Mouse (Mus musculus) naive thymus-derived CD4-positive, alpha-beta T cell, adult 2 months (primary cell): ENCODE measurements at regions not wholly inside any gene's neighbourhood (a gene's known extent, or its start where the extent isn't known, plus 50 kb on each side); places are given as distances from the start of the nearest gene placed in this dataset.

Source experiments
- DNase-seq: peaks from one replicate; pipeline ENCODE4 v3.0.0-alpha.2; 2011; ENCODE audit warnings: low read depth

GRCm38 (mm10) chr8:8562268-8562667, 98.8 kb downstream of the Efnb2 start:
- DNase-seq: no peak

- DNase-seq: no peak
These were observed 103.0 kb downstream of the Efnb2 start for GRCm38 (mm10) chr8:8558050-8558449.

GRCm38 (mm10) chr8:8556152-8556551, 104.9 kb downstream of the Efnb2 start:
- no peak for DNase-seq

- no peak for DNase-seq
These were observed 106.4 kb downstream of the Efnb2 start for GRCm38 (mm10) chr8:8554691-8555090.

- DNase-seq: no peak
These were observed 108.3 kb downstream of the Efnb2 start for GRCm38 (mm10) chr8:8552779-8553178.

GRCm38 (mm10) chr8:8536626-8537025, 124.4 kb downstream of the Efnb2 start:
- DNase-seq: no peak

GRCm38 (mm10) chr8:8534787-8535186, 126.3 kb downstream of the Efnb2 start:
- no peak for DNase-seq

GRCm38 (mm10) chr8:8532907-8533306, 128.1 kb downstream of the Efnb2 start:
- no peak for DNase-seq

GRCm38 (mm10) chr8:8530540-8530939, 130.5 kb downstream of the Efnb2 start:
- no peak for DNase-seq

- DNase-seq: no peak
These were observed 139.5 kb downstream of the Efnb2 start for GRCm38 (mm10) chr8:8521532-8521931.

GRCm38 (mm10) chr8:8519772-8520191, 141.3 kb downstream of the Efnb2 start:
- DNase-seq: no peak

- DNase-seq: no peak
These were observed 143.4 kb downstream of the Efnb2 start for GRCm38 (mm10) chr8:8517599-8517998.

GRCm38 (mm10) chr8:8516272-8516671, 144.8 kb downstream of the Efnb2 start:
- DNase-seq: no peak

- DNase-seq: no peak
These were observed 161.1 kb downstream of the Efnb2 start for GRCm38 (mm10) chr8:8499921-8500320.

- DNase-seq: no peak
These were observed 162.3 kb downstream of the Efnb2 start for GRCm38 (mm10) chr8:8498753-8499152.

- DNase-seq: no peak
These were observed 165.6 kb downstream of the Efnb2 start for GRCm38 (mm10) chr8:8495472-8495871.

GRCm38 (mm10) chr8:8494281-8494680, 166.8 kb downstream of the Efnb2 start:
- DNase-seq: no peak

GRCm38 (mm10) chr8:8491908-8492307, 169.1 kb downstream of the Efnb2 start:
- DNase-seq: no peak

- no peak for DNase-seq
These were observed 171.3 kb downstream of the Efnb2 start for GRCm38 (mm10) chr8:8489784-8490183.

- no peak for DNase-seq
These were observed 172.1 kb downstream of the Efnb2 start for GRCm38 (mm10) chr8:8488695-8489571.

GRCm38 (mm10) chr8:8488191-8488694, 172.8 kb downstream of the Efnb2 start:
- no peak for DNase-seq

- DNase-seq: no peak
These were observed 173.3 kb downstream of the Efnb2 start for GRCm38 (mm10) chr8:8487706-8488105.

- no peak for DNase-seq
These were observed 174.2 kb downstream of the Efnb2 start for GRCm38 (mm10) chr8:8486866-8487265.

GRCm38 (mm10) chr8:8485252-8485651, 175.8 kb downstream of the Efnb2 start:
- DNase-seq: no peak
